ENCODE assay signal across 28 mouse cellular contexts in genomic region chr16:57314236-57314635, GRCm38 (mm10). TPM values are rescaled to one million over a fixed set of nuclear protein-coding genes. Genes with fewer than 3 reads are reported as not detected.
A peak's percentile ranks its signal among the peaks of the same experiment; 100 is the strongest.
DNase-seq lines count a peak whose midpoint lies in the region; ATAC-seq lines count a peak whose summit lies in the region.
"Had no signal": no experiment of that assay in that cellular context is flagged by ENCODE, and none has a peak within 500 bp of the region (broad histone marks: within the 10 kb centered on the region; RNA-seq: fewer than 3 reads in every experiment).

No protein-coding gene starts in this region.

- no peak overlapping the region for H3K9ac ChIP-seq in embryonic facial prominence, embryonic 14.5 days (ENCODE audit: low read depth, low read length)
- H3K9ac ChIP-seq in lung, embryonic 15.5 days, result no peak overlapping the region
- H3K9ac ChIP-seq: embryonic facial prominence, embryonic 15.5 days; forebrain, embryonic 12.5 days; forebrain, embryonic 15.5 days; hindbrain, embryonic 14.5 days had no signal

- no peak for DNase-seq in embryonic facial prominence, embryonic 14.5 days (ENCODE audit: low spot score)
- DNase-seq in embryonic facial prominence, embryonic 10.5 days (ENCODE audit: low spot score), result no peak
- no peak for DNase-seq in lung, postnatal 10 days
- DNase-seq in retina, embryonic 14.5 days (ENCODE audit: low spot score), result peak; percentile 81
- DNase-seq in urinary bladder, postnatal 10 days (ENCODE audit: low spot score), result no peak
- DNase-seq: adrenal gland, postnatal 14 days; cerebellum, adult 11-12 months; cerebellum, adult 8-10 months; cerebellum, postnatal 10 days; cerebellum, postnatal 36 days; embryo, embryonic 11 days; gastrocnemius, postnatal 36 days; heart, adult 2 months; heart, postnatal 14 days; heart, postnatal 4 days had no signal

- no peaks in the 10 kb centered on the region for H3K36me3 ChIP-seq in embryonic facial prominence, embryonic 14.5 days (ENCODE audit: control insufficient read depth, insufficient read depth, low read length)
- no peaks in the 10 kb centered on the region for H3K36me3 ChIP-seq in embryonic facial prominence, embryonic 10.5 days (replicated peaks)
- no peaks in the 10 kb centered on the region for H3K36me3 ChIP-seq in lung, embryonic 15.5 days
- H3K36me3 ChIP-seq: embryonic facial prominence, embryonic 15.5 days; forebrain, embryonic 12.5 days; forebrain, embryonic 15.5 days; heart, embryonic 10.5 days; heart, embryonic 13.5 days had no signal

- H3K9me3 ChIP-seq in embryonic facial prominence, embryonic 14.5 days (ENCODE audit: control insufficient read depth, low read length), result no peaks in the 10 kb centered on the region
- H3K9me3 ChIP-seq in embryonic facial prominence, embryonic 10.5 days, result no peaks in the 10 kb centered on the region
- H3K9me3 ChIP-seq in lung, embryonic 15.5 days, result no peaks in the 10 kb centered on the region
- H3K9me3 ChIP-seq: embryonic facial prominence, embryonic 15.5 days; forebrain, embryonic 12.5 days; forebrain, embryonic 15.5 days; heart, embryonic 10.5 days; heart, embryonic 13.5 days had no signal

- WGBS in embryonic facial prominence, embryonic 14.5 days, result 68% methylated on average over 3 of the region's 3 CpGs
- WGBS in embryonic facial prominence, embryonic 10.5 days, result 56% methylated on average over 3 of the region's 3 CpGs
- WGBS in lung, embryonic 15.5 days, result 83% methylated on average over 3 of the region's 3 CpGs

- H3K4me2 ChIP-seq in embryonic facial prominence, embryonic 14.5 days (ENCODE audit: low read depth, low read length), result no peak overlapping the region
- H3K4me2 ChIP-seq in lung, embryonic 15.5 days, result no peak overlapping the region
- H3K4me2 ChIP-seq: embryonic facial prominence, embryonic 15.5 days; forebrain, embryonic 12.5 days; forebrain, embryonic 15.5 days; heart, embryonic 13.5 days; hindbrain, embryonic 14.5 days had no signal

- H3K27ac ChIP-seq in embryonic facial prominence, embryonic 14.5 days (replicated peaks; ENCODE audit: low read depth, low read length), result no peak overlapping the region
- H3K27ac ChIP-seq in embryonic facial prominence, embryonic 10.5 days (replicated peaks), result no peak overlapping the region
- H3K27ac ChIP-seq in lung, embryonic 15.5 days, result peak overlapping the region; percentile 42
- H3K27ac ChIP-seq: embryonic facial prominence, embryonic 15.5 days; forebrain, embryonic 12.5 days; forebrain, embryonic 15.5 days; heart, adult 2 months; heart, embryonic 10.5 days; heart, embryonic 13.5 days; hindbrain, embryonic 14.5 days; hindbrain, postnatal 0 days had no signal

- peak; percentile 30; the same call in 1 of the 2 replicates for ATAC-seq in embryonic facial prominence, embryonic 14.5 days (ENCODE audit: low read depth)
- no peak for ATAC-seq in lung, embryonic 15.5 days (ENCODE audit: borderline replicate concordance, extremely low read depth, low FRiP score, low TSS enrichment)
- ATAC-seq: forebrain, embryonic 15.5 days; hindbrain, postnatal 0 days; inflammation-experienced regulatory T-cells, adult 6 months; intestine, embryonic 16.5 days; Patski had no signal

- no peaks in the 10 kb centered on the region for H3K27me3 ChIP-seq in embryonic facial prominence, embryonic 14.5 days (replicated peaks; ENCODE audit: control insufficient read depth, insufficient read depth, low read length)
- no peaks in the 10 kb centered on the region for H3K27me3 ChIP-seq in embryonic facial prominence, embryonic 10.5 days (replicated peaks; ENCODE audit: low read depth, poor library complexity, severe bottlenecking)
- H3K27me3 ChIP-seq in lung, embryonic 15.5 days, result no peaks in the 10 kb centered on the region
- H3K27me3 ChIP-seq: embryonic facial prominence, embryonic 15.5 days; forebrain, embryonic 12.5 days; forebrain, embryonic 15.5 days; heart, embryonic 13.5 days; Patski had no signal

- no peak overlapping the region for H3K4me3 ChIP-seq in embryonic facial prominence, embryonic 14.5 days (ENCODE audit: low read depth, low read length)
- H3K4me3 ChIP-seq in embryonic facial prominence, embryonic 10.5 days, result no peak overlapping the region
- H3K4me3 ChIP-seq in lung, embryonic 15.5 days, result no peak overlapping the region
- H3K4me3 ChIP-seq: embryonic facial prominence, embryonic 15.5 days; forebrain, embryonic 12.5 days; forebrain, embryonic 15.5 days; heart, adult 2 months; heart, embryonic 10.5 days; heart, embryonic 13.5 days had no signal

- H3K4me1 ChIP-seq in embryonic facial prominence, embryonic 14.5 days (ENCODE audit: control insufficient read depth, insufficient read depth, low read length), result peaks cover 4% of the 10 kb centered on the region; the same call in 1 of the 2 replicates
- peaks cover 19% of the 10 kb centered on the region for H3K4me1 ChIP-seq in embryonic facial prominence, embryonic 10.5 days
- H3K4me1 ChIP-seq in lung, embryonic 15.5 days, result peaks cover 11% of the 10 kb centered on the region; the same call in 1 of the 2 replicates

RNA-seq across cellular contexts. Expression of gene Tmem30c, which starts 21.6 kb away (rescaled TPM):
- polyA plus RNA-seq in embryonic facial prominence, embryonic 14.5 days (2014; fragmentation: Nextera tagmentation; extraction: Ambion mirVana), result 0.07 TPM in 1 of 2 replicates, not detected in the other
- polyA plus RNA-seq in embryonic facial prominence, embryonic 10.5 days (2016; fragmentation: Nextera tagmentation; extraction: Ambion mirVana), result 0.06 TPM in 1 of 2 replicates, not detected in the other
- not detected in 2 replicates for polyA plus RNA-seq in lung, embryonic 15.5 days (2015; fragmentation: Nextera tagmentation; extraction: Ambion mirVana)
- polyA plus RNA-seq: embryonic facial prominence, embryonic 11.5 days; heart, adult 2 months; heart, embryonic 10.5 days; heart, embryonic 13.5 days; heart, embryonic 16.5 days; intestine, embryonic 16.5 days; Patski had no signal

RNA-seq across cellular contexts. Expression of gene Filip1l, which starts 38.7 kb away (rescaled TPM):
- 25.5 and 30.2 TPM in 2 replicates for polyA plus RNA-seq in embryonic facial prominence, embryonic 14.5 days (2014; fragmentation: Nextera tagmentation; extraction: Ambion mirVana)
- 11.5 and 12.7 TPM in 2 replicates for polyA plus RNA-seq in embryonic facial prominence, embryonic 10.5 days (2016; fragmentation: Nextera tagmentation; extraction: Ambion mirVana)
- 28.0 and 28.8 TPM in 2 replicates for polyA plus RNA-seq in lung, embryonic 15.5 days (2015; fragmentation: Nextera tagmentation; extraction: Ambion mirVana)
